ENCODE assay signal across 13 mouse cellular contexts in the genomic region with DNA sequence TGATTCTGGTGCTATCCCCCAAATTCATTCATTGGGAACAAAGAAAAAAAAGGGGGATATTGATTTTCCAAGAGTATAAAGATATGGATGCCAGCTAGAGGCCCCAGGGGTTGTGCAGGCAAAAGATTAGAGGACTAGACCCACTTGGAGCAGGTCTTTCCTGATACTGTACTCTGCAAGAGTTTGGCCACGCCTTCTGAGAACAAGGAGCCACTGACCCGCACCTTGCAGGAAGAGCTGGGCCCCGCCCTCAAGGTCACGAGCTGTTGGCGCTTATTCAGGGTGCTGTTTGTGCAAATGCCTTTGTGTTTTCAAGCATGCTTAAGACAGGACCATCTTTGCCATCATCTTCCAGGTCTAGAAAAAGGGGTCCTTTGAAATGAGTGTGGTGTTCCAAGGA. TPM values are rescaled to one million over a fixed set of nuclear protein-coding genes. Genes with fewer than 3 reads are reported as not detected.
DNase-seq lines count a peak whose midpoint lies in the region; ATAC-seq lines count a peak whose summit lies in the region.
"Had no signal": no experiment of that assay in that cellular context is flagged by ENCODE, and none has a peak within 500 bp of the region (broad histone marks: within the 10 kb centered on the region; RNA-seq: fewer than 3 reads in every experiment).

No protein-coding gene starts in this region.

- no peak overlapping the region for H3K4me3 ChIP-seq in midbrain, embryonic 12.5 days
- no peak overlapping the region for H3K4me3 ChIP-seq in midbrain, embryonic 15.5 days
- H3K4me3 ChIP-seq in hindbrain, embryonic 14.5 days (replicated peaks; ENCODE audit: low read length), result no peak overlapping the region
- no peak overlapping the region for H3K4me3 ChIP-seq in stomach, embryonic 14.5 days (ENCODE audit: low read depth, low read length)
- H3K4me3 ChIP-seq: heart, embryonic 15.5 days; layer of hippocampus, adult 2 months; lung, embryonic 15.5 days had no signal

- H3K9me3 ChIP-seq in midbrain, embryonic 12.5 days, result 0 out of 2 replicates have a peak, but pooled peaks cover 4% of the 10 kb centered on the region
- H3K9me3 ChIP-seq in midbrain, embryonic 15.5 days, result no peaks in the 10 kb centered on the region
- no peaks in the 10 kb centered on the region for H3K9me3 ChIP-seq in hindbrain, embryonic 14.5 days (ENCODE audit: control insufficient read depth, low read length)
- H3K9me3 ChIP-seq in stomach, embryonic 14.5 days (ENCODE audit: control insufficient read depth, low read depth, low read length), result no peaks in the 10 kb centered on the region
- H3K9me3 ChIP-seq: heart, embryonic 15.5 days; lung, embryonic 15.5 days had no signal

- H3K4me1 ChIP-seq in midbrain, embryonic 12.5 days, result peaks cover 10% of the 10 kb centered on the region; the same call in 1 of the 2 replicates
- H3K4me1 ChIP-seq in midbrain, embryonic 15.5 days, result 0 out of 2 replicates have a peak, but pooled peaks cover 3% of the 10 kb centered on the region
- 0 out of 2 replicates have a peak, but pooled peaks cover 20% of the 10 kb centered on the region for H3K4me1 ChIP-seq in hindbrain, embryonic 14.5 days (replicated peaks; ENCODE audit: control insufficient read depth, insufficient read depth, low read length)
- 0 out of 2 replicates have a peak, but pooled peaks cover 4% of the 10 kb centered on the region for H3K4me1 ChIP-seq in stomach, embryonic 14.5 days (ENCODE audit: control insufficient read depth, insufficient read depth, low read length)
- H3K4me1 ChIP-seq: heart, embryonic 15.5 days; lung, embryonic 15.5 days had no signal

- peak; percentile 15 to 19 for DNase-seq in cerebellum, adult 18-20 months
- DNase-seq in cerebellum, adult 9-10 months, result no peak
- no peak for DNase-seq in hindbrain, embryonic 14.5 days (ENCODE audit: low spot score)
- DNase-seq in frontal cortex, postnatal 14 days (ENCODE audit: low spot score in 2 of 2), result no peak
- DNase-seq in right cerebral cortex, postnatal 4 days, result no peak
- DNase-seq: gastrocnemius, postnatal 25 days; kidney, adult 2 months had no signal

- no peak for ATAC-seq in midbrain, embryonic 12.5 days (ENCODE audit: low FRiP score, low read depth)
- no peak for ATAC-seq in midbrain, embryonic 15.5 days (replicated peaks)
- peak; percentile 34; the same call in 1 of the 2 replicates for ATAC-seq in hindbrain, embryonic 14.5 days (ENCODE audit: low FRiP score)
- peak; percentile 69; the same call in 1 of the 2 replicates for ATAC-seq in stomach, embryonic 14.5 days (ENCODE audit: insufficient number of reproducible peaks, insufficient read depth, low FRiP score, low read depth)

- H3K36me3 ChIP-seq in midbrain, embryonic 12.5 days, result no peaks in the 10 kb centered on the region
- no peaks in the 10 kb centered on the region for H3K36me3 ChIP-seq in midbrain, embryonic 15.5 days (replicated peaks)
- H3K36me3 ChIP-seq in hindbrain, embryonic 14.5 days (replicated peaks; ENCODE audit: control insufficient read depth, insufficient read depth), result no peaks in the 10 kb centered on the region
- H3K36me3 ChIP-seq in stomach, embryonic 14.5 days (ENCODE audit: control insufficient read depth, insufficient read depth, low read length), result no peaks in the 10 kb centered on the region
- H3K36me3 ChIP-seq: heart, embryonic 15.5 days; lung, embryonic 15.5 days had no signal

- no peak overlapping the region for H3K4me2 ChIP-seq in midbrain, embryonic 12.5 days (replicated peaks)
- no peak overlapping the region for H3K4me2 ChIP-seq in midbrain, embryonic 15.5 days
- no peak overlapping the region for H3K4me2 ChIP-seq in hindbrain, embryonic 14.5 days (replicated peaks)
- H3K4me2 ChIP-seq in stomach, embryonic 14.5 days (replicated peaks; ENCODE audit: low read depth, low read length), result no peak overlapping the region
- H3K4me2 ChIP-seq: heart, embryonic 15.5 days; lung, embryonic 15.5 days had no signal

- WGBS in midbrain, embryonic 12.5 days, result 75% methylated on average over 5 of the region's 5 CpGs
- WGBS in midbrain, embryonic 15.5 days, result 79% methylated on average over 5 of the region's 5 CpGs
- 55% methylated on average over 5 of the region's 5 CpGs for WGBS in hindbrain, embryonic 14.5 days
- WGBS in stomach, embryonic 14.5 days, result 50% methylated on average over 5 of the region's 5 CpGs

- H3K27ac ChIP-seq in midbrain, embryonic 12.5 days (replicated peaks), result 0 out of 2 replicates have a peak overlapping the region, but pooled peaks have one; percentile 5
- no peak overlapping the region for H3K27ac ChIP-seq in midbrain, embryonic 15.5 days
- H3K27ac ChIP-seq in hindbrain, embryonic 14.5 days, result peak overlapping the region; percentile 72; the same call in 1 of the 2 replicates
- 0 out of 2 replicates have a peak overlapping the region, but pooled peaks have one; percentile 2 for H3K27ac ChIP-seq in stomach, embryonic 14.5 days (ENCODE audit: low read length)
- H3K27ac ChIP-seq: heart, embryonic 15.5 days; layer of hippocampus, adult 2 months; lung, embryonic 15.5 days had no signal

- H3K27me3 ChIP-seq in midbrain, embryonic 12.5 days, result no peaks in the 10 kb centered on the region
- no peaks in the 10 kb centered on the region for H3K27me3 ChIP-seq in midbrain, embryonic 15.5 days (replicated peaks)
- no peaks in the 10 kb centered on the region for H3K27me3 ChIP-seq in hindbrain, embryonic 14.5 days (ENCODE audit: control insufficient read depth, insufficient read depth, low read length)
- H3K27me3 ChIP-seq in stomach, embryonic 14.5 days (ENCODE audit: control insufficient read depth, insufficient read depth, low read length), result no peaks in the 10 kb centered on the region
- H3K27me3 ChIP-seq: lung, embryonic 15.5 days had no signal

- no peak overlapping the region for H3K9ac ChIP-seq in midbrain, embryonic 12.5 days (replicated peaks)
- no peak overlapping the region for H3K9ac ChIP-seq in midbrain, embryonic 15.5 days
- H3K9ac ChIP-seq in hindbrain, embryonic 14.5 days, result no peak overlapping the region
- no peak overlapping the region for H3K9ac ChIP-seq in stomach, embryonic 14.5 days (replicated peaks; ENCODE audit: low read depth, low read length)
- H3K9ac ChIP-seq: heart, embryonic 15.5 days; lung, embryonic 15.5 days had no signal

RNA-seq across cellular contexts. Expression of gene Slc7a1, which starts 54.5 kb away (rescaled TPM):
- polyA plus RNA-seq in midbrain, embryonic 12.5 days (2016; fragmentation: Nextera tagmentation; extraction: Ambion mirVana), result 15.5 and 16.6 TPM in 2 replicates
- 45.2 and 46.4 TPM in 2 replicates for polyA plus RNA-seq in midbrain, embryonic 15.5 days (2015; fragmentation: Nextera tagmentation; extraction: Ambion mirVana)
- 58.4 and 59.0 TPM in 2 replicates for polyA plus RNA-seq in hindbrain, embryonic 14.5 days (2014; fragmentation: Nextera tagmentation; extraction: Ambion mirVana)
- polyA plus RNA-seq in stomach, embryonic 14.5 days (2014; fragmentation: Nextera tagmentation; extraction: Ambion mirVana), result 31.8 and 38.5 TPM in 2 replicates

Comparison
In these comparisons a context has a peak if more than half of its experiments do, and no peak if none do; other contexts are left out.
1. DNase-seq: peak in cerebellum, adult 18-20 months (2 of 2); none in cerebellum, adult 9-10 months (single experiment), hindbrain, embryonic 14.5 days (single experiment), frontal cortex, postnatal 14 days (0 of 2) and right cerebral cortex, postnatal 4 days (single experiment).
2. ATAC-seq: peak in hindbrain, embryonic 14.5 days (single experiment) and stomach, embryonic 14.5 days (single experiment); none in midbrain, embryonic 12.5 days (single experiment) and midbrain, embryonic 15.5 days (single experiment).